Mouse (Mus musculus): ENCODE data around the gene Ciita. TPM values are rescaled to one million over a fixed set of nuclear protein-coding genes. Genes with fewer than 3 reads are reported as not detected.

Gene Ciita
- polyA plus RNA-seq, 1 experiment, result 0.11 TPM

- no peak for TF ChIP-seq CTCF (IDR thresholded peaks at IDR 0.05; ENCODE audit: borderline replicate concordance, insufficient read depth, low read depth, low read length)
- peak; percentile 67 for TF ChIP-seq POLR2A (IDR thresholded peaks at IDR 0.05; ENCODE audit: borderline replicate concordance, insufficient read depth, low read length)
- Histone ChIP-seq H3K27ac (ENCODE audit: insufficient read depth, low read length) (peak within 1 kb of the TSS; percentile 57; the same call in 1 of the 2 replicates), H3K27me3 (ENCODE audit: control insufficient read depth, insufficient read depth, low read length) (no peaks in the 10 kb centered on the region; the same call in 1 of the 2 replicates), H3K4me1 (ENCODE audit: control insufficient read depth, insufficient read depth, low read length) (peaks cover 19% of the 10 kb centered on the region), H3K4me3 (replicated peaks; ENCODE audit: insufficient read depth, low read depth, low read length) (peak within 1 kb of the TSS; percentile 90)
- under 1% methylated on average over 58 of the region's 58 CpGs for WGBS
- DNase-seq, result peak; percentile 97
Observed at GRCm38 (mm10) chr16:10544995-10545622, 65.2 kb downstream of the Ciita start, which contains the start of gene Clec16a. Gene Clec16a, plus strand, starts transcription at chr16:10545339.

- WGBS, result 11% methylated on average over 3 of the region's 3 CpGs
- Histone ChIP-seq H3K27me3 (ENCODE audit: control insufficient read depth, insufficient read depth, low read length) (no peaks in the 10 kb centered on the region; the same call in 1 of the 2 replicates), H3K4me1 (ENCODE audit: control insufficient read depth, insufficient read depth, low read length) (peaks cover 25% of the 10 kb centered on the region), H3K4me3 (replicated peaks; ENCODE audit: insufficient read depth, low read depth, low read length) (no peak overlapping the region), H3K27ac (ENCODE audit: insufficient read depth, low read length) (no peak overlapping the region)
- no peak for TF ChIP-seq POLR2A (IDR thresholded peaks at IDR 0.05; ENCODE audit: borderline replicate concordance, insufficient read depth, low read length)
- TF ChIP-seq CTCF (IDR thresholded peaks at IDR 0.05; ENCODE audit: borderline replicate concordance, insufficient read depth, low read depth, low read length), result no peak
- DNase-seq, result no peak
Observed at GRCm38 (mm10) chr16:10546865-10547264, 67.0 kb downstream of the Ciita start.

GRCm38 (mm10) chr16:10548938-10549337 is 69.1 kb downstream of the Ciita start:
- peak overlapping the region; percentile 6; the same call in 1 of the 2 replicates for H3K27ac ChIP-seq (ENCODE audit: insufficient read depth, low read length)
- no peak for TF ChIP-seq POLR2A (IDR thresholded peaks at IDR 0.05; ENCODE audit: borderline replicate concordance, insufficient read depth, low read length)
- TF ChIP-seq CTCF (IDR thresholded peaks at IDR 0.05; ENCODE audit: borderline replicate concordance, insufficient read depth, low read depth, low read length), result no peak
- H3K4me1 ChIP-seq (ENCODE audit: control insufficient read depth, insufficient read depth, low read length), result peaks cover 25% of the 10 kb centered on the region
- peak in 1 of 2 experiments; percentile 60 for DNase-seq
- 8% methylated on average over 3 of the region's 3 CpGs for WGBS
- H3K27me3 ChIP-seq (ENCODE audit: control insufficient read depth, insufficient read depth, low read length), result no peaks in the 10 kb centered on the region
- H3K4me3 ChIP-seq (replicated peaks; ENCODE audit: insufficient read depth, low read depth, low read length), result no peak overlapping the region

GRCm38 (mm10) chr16:10549600-10549999 is 69.7 kb downstream of the Ciita start:
- H3K4me1 ChIP-seq (ENCODE audit: control insufficient read depth, insufficient read depth, low read length), result peaks cover 25% of the 10 kb centered on the region
- H3K27me3 ChIP-seq (ENCODE audit: control insufficient read depth, insufficient read depth, low read length), result no peaks in the 10 kb centered on the region
- H3K4me3 ChIP-seq (replicated peaks; ENCODE audit: insufficient read depth, low read depth, low read length), result no peak overlapping the region
- DNase-seq, result no peak
- WGBS, result 33% methylated on average over 2 of the region's 2 CpGs
- TF ChIP-seq CTCF (IDR thresholded peaks at IDR 0.05; ENCODE audit: borderline replicate concordance, insufficient read depth, low read depth, low read length), result no peak
- no peak for TF ChIP-seq POLR2A (IDR thresholded peaks at IDR 0.05; ENCODE audit: borderline replicate concordance, insufficient read depth, low read length)
- H3K27ac ChIP-seq (ENCODE audit: insufficient read depth, low read length), result peak overlapping the region; percentile 6; the same call in 1 of the 2 replicates

- H3K27ac ChIP-seq (ENCODE audit: insufficient read depth, low read length), result no peak overlapping the region
- H3K4me1 ChIP-seq (ENCODE audit: control insufficient read depth, insufficient read depth, low read length), result peaks cover 25% of the 10 kb centered on the region
- no peak for DNase-seq
- no peak overlapping the region for H3K4me3 ChIP-seq (replicated peaks; ENCODE audit: insufficient read depth, low read depth, low read length)
- TF ChIP-seq CTCF (IDR thresholded peaks at IDR 0.05; ENCODE audit: borderline replicate concordance, insufficient read depth, low read depth, low read length), result no peak
- no peak for TF ChIP-seq POLR2A (IDR thresholded peaks at IDR 0.05; ENCODE audit: borderline replicate concordance, insufficient read depth, low read length)
- no peaks in the 10 kb centered on the region for H3K27me3 ChIP-seq (ENCODE audit: control insufficient read depth, insufficient read depth, low read length)
- WGBS, result 76% methylated on average over 4 of the region's 4 CpGs
Observed at GRCm38 (mm10) chr16:10551592-10551991, 71.7 kb downstream of the Ciita start.

GRCm38 (mm10) chr16:10553858-10554257 is 74.0 kb downstream of the Ciita start:
- WGBS, result 80% methylated on average over 2 of the region's 2 CpGs
- H3K27me3 ChIP-seq (ENCODE audit: control insufficient read depth, insufficient read depth, low read length), result no peaks in the 10 kb centered on the region
- no peak for TF ChIP-seq POLR2A (IDR thresholded peaks at IDR 0.05; ENCODE audit: borderline replicate concordance, insufficient read depth, low read length)
- TF ChIP-seq CTCF (IDR thresholded peaks at IDR 0.05; ENCODE audit: borderline replicate concordance, insufficient read depth, low read depth, low read length), result no peak
- no peak overlapping the region for H3K4me3 ChIP-seq (replicated peaks; ENCODE audit: insufficient read depth, low read depth, low read length)
- H3K4me1 ChIP-seq (ENCODE audit: control insufficient read depth, insufficient read depth, low read length), result peaks cover 18% of the 10 kb centered on the region
- H3K27ac ChIP-seq (ENCODE audit: insufficient read depth, low read length), result no peak overlapping the region
- no peak for DNase-seq

- Histone ChIP-seq H3K4me3 (replicated peaks; ENCODE audit: insufficient read depth, low read depth, low read length) (no peak overlapping the region), H3K27me3 (ENCODE audit: control insufficient read depth, insufficient read depth, low read length) (no peaks in the 10 kb centered on the region), H3K4me1 (ENCODE audit: control insufficient read depth, insufficient read depth, low read length) (peaks cover 3% of the 10 kb centered on the region; the same call in 1 of the 2 replicates), H3K27ac (ENCODE audit: insufficient read depth, low read length) (no peak overlapping the region)
- 75% methylated on average over 8 of the region's 8 CpGs for WGBS
- TF ChIP-seq POLR2A (IDR thresholded peaks at IDR 0.05; ENCODE audit: borderline replicate concordance, insufficient read depth, low read length) (no peak), CTCF (IDR thresholded peaks at IDR 0.05; ENCODE audit: borderline replicate concordance, insufficient read depth, low read depth, low read length) (no peak)
- no peak for DNase-seq
Observed at GRCm38 (mm10) chr16:10559991-10560390, 80.1 kb downstream of the Ciita start.

- H3K27ac ChIP-seq (ENCODE audit: insufficient read depth, low read length), result no peak overlapping the region
- no peak overlapping the region for H3K4me3 ChIP-seq (replicated peaks; ENCODE audit: insufficient read depth, low read depth, low read length)
- peak; percentile 78 to 81 for DNase-seq
- H3K4me1 ChIP-seq (ENCODE audit: control insufficient read depth, insufficient read depth, low read length), result no peaks in the 10 kb centered on the region; the same call in 1 of the 2 replicates
- TF ChIP-seq CTCF (IDR thresholded peaks at IDR 0.05; ENCODE audit: borderline replicate concordance, insufficient read depth, low read depth, low read length) (peak; percentile 96), POLR2A (IDR thresholded peaks at IDR 0.05; ENCODE audit: borderline replicate concordance, insufficient read depth, low read length) (no peak)
- H3K27me3 ChIP-seq (ENCODE audit: control insufficient read depth, insufficient read depth, low read length), result no peaks in the 10 kb centered on the region
- 34% methylated on average over 4 of the region's 4 CpGs for WGBS
Observed at GRCm38 (mm10) chr16:10565278-10565885, 85.5 kb downstream of the Ciita start.
